Mouse (Mus musculus) spleen, adult 2 months (tissue): Measurements from ENCODE around the gene Abca16. TPM values are rescaled to one million over a fixed set of nuclear protein-coding genes. Genes with fewer than 3 reads are reported as not detected.

Experiments
- DNase-seq, 2 experiments: peaks; one replicate each; pipeline versions ENCODE4 v3.0.0 to v3.0.0-alpha.2; 2012 to 2021; ENCODE audit warnings: low spot score in 2 of 2, low read depth in 1 of 2
- H3K27ac ChIP-seq: fragments of 200-500 bp; 2 replicates; pipeline ENCODE4 v1.5.1; 2012; ENCODE audit warnings: low read length, inconsistent platforms; ENCODE audit not compliant: insufficient read depth
- H3K27me3 ChIP-seq: fragments of 200-500 bp; 2 replicates; pipeline ENCODE4 v1.6.1; 2012; ENCODE audit warnings: mild to moderate bottlenecking, moderate library complexity, low read length, inconsistent platforms; ENCODE audit not compliant: control insufficient read depth, insufficient read depth
- H3K36me3 ChIP-seq: fragments of 200-500 bp; 2 replicates; pipeline ENCODE4 v1.6.1; 2012; ENCODE audit warnings: mild to moderate bottlenecking, low read length, inconsistent platforms; ENCODE audit not compliant: control insufficient read depth, insufficient read depth
- H3K4me1 ChIP-seq: fragments of 200-500 bp; 2 replicates; pipeline ENCODE4 v1.6.1; 2011; ENCODE audit warnings: inconsistent platforms; ENCODE audit not compliant: control insufficient read depth, insufficient read depth, insufficient read length
- H3K4me3 ChIP-seq: fragments of 200-500 bp; 2 replicates; pipeline ENCODE4 v1.5.1; 2011; ENCODE audit warnings: mild to moderate bottlenecking, inconsistent platforms; ENCODE audit not compliant: insufficient read depth, insufficient read length; ENCODE audit errors: extremely low read depth
- CTCF ChIP-seq: fragments of 200-500 bp; IDR thresholded peaks from 2 replicates; pipeline ENCODE4 v1.5.1; 2011; ENCODE audit warnings: mild to moderate bottlenecking, inconsistent platforms; ENCODE audit not compliant: insufficient read depth, insufficient read length, insufficient replicate concordance; ENCODE audit errors: extremely low read depth
- POLR2A ChIP-seq: fragments of 200-500 bp; IDR thresholded peaks from 2 replicates; pipeline ENCODE4 v1.6.1; 2011; ENCODE audit warnings: low read depth, low read length, inconsistent platforms
- WGBS: fragments of 180-500 bp; shearing (Covaris S2); methylation state at CpG from one replicate; pipeline ENCODE4 v1.1.7; 2018; 5-methylcytosine and 5-hydroxymethylcytosine counted together
- polyA plus RNA-seq: library from polyadenylated mRNA; depleted of rRNA; stranded (reverse); fragments of >200 nt; gene quantifications from 2 replicates; pipeline ENCODE4 v1.2.3, GENCODE M21; 2012; rRNA removed

The Abca16 gene
- polyA plus RNA-seq, 1 experiment, result not detected

GRCm38 (mm10) chr7:120552479-120553180 is 143.2 kb downstream of the Abca16 start:
- Histone ChIP-seq H3K4me1 (no peaks in the 10 kb centered on the region), H3K27me3 (no peaks in the 10 kb centered on the region), H3K27ac (no peak overlapping the region), H3K4me3 (no peak overlapping the region), H3K36me3 (no peaks in the 10 kb centered on the region)
- no peak for DNase-seq
- TF ChIP-seq POLR2A (no peak), CTCF (no peak)
- 53% methylated on average over 12 of the region's 12 CpGs for WGBS

DNA sequence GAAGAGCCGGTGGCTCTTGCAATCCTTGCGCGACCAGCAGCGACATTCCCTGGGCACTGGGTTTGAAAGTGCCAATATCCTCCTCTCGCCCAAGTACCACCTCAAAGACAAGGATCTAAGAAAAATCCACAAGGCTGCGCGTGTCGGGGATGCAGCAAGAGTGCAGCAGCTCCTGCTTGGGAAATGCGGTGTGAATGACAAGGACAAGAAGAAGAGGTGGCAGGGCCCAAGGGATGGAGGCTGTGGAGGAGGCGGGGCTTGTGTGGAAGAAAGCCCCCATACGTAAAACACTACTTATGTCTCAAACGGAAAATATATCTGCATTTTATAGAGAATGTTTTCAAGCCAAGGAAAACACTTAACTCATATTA is 143.7 kb downstream of the Abca16 start:
- H3K36me3 ChIP-seq, result no peaks in the 10 kb centered on the region

DNA sequence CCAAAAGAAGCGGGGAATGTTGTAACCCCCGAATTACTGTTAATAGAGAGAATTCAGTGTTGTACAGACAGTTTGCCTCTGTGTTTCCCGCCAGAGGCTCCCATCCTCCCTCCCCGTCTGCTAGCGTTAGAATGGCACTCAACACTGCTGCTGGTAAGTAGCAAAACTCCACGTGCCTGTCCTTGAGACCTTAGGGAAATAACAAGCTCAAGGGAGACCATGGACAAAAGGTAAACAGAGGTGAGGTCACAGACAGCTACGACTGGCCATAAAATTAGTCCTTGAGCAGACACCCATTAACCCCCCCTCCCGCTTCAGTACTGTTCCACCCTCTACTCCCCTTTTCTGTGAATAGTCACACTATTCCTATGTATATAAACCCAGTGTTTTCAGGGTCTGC is 157.9 kb downstream of the Abca16 start:
- DNase-seq, result no peak
- H3K36me3 ChIP-seq, result no peaks in the 10 kb centered on the region
- WGBS, result 70% methylated on average over 8 of the region's 8 CpGs
- no peak overlapping the region for H3K4me3 ChIP-seq
- H3K27me3 ChIP-seq, result no peaks in the 10 kb centered on the region
- no peak for TF ChIP-seq POLR2A
- no peak for TF ChIP-seq CTCF
- no peak overlapping the region for H3K27ac ChIP-seq
- H3K4me1 ChIP-seq, result no peaks in the 10 kb centered on the region

More for the DNA sequence above, 143.7 kb downstream of the Abca16 start:
- WGBS, result 56% methylated on average over 12 of the region's 12 CpGs
- H3K4me1 ChIP-seq, result no peaks in the 10 kb centered on the region
- DNase-seq, result no peak
- H3K4me3 ChIP-seq, result no peak overlapping the region
- TF ChIP-seq CTCF (no peak), POLR2A (no peak)
- no peak overlapping the region for H3K27ac ChIP-seq
- no peaks in the 10 kb centered on the region for H3K27me3 ChIP-seq

- H3K27me3 ChIP-seq, result no peaks in the 10 kb centered on the region
- 67% methylated on average over 3 of the region's 3 CpGs for WGBS
- no peak for TF ChIP-seq POLR2A
- no peak overlapping the region for H3K27ac ChIP-seq
- H3K4me3 ChIP-seq, result no peak overlapping the region
- DNase-seq, result no peak
- no peaks in the 10 kb centered on the region for H3K4me1 ChIP-seq
- no peaks in the 10 kb centered on the region for H3K36me3 ChIP-seq
These were observed 167.1 kb downstream of the Abca16 start for GRCm38 (mm10) chr7:120576520-120576919.

Other genes starting within 250 kb of the Abca16 start
- not detected in 2 replicates for gene Anks4b, start 235.8 kb upstream of the Abca16 start, polyA plus RNA-seq
- gene Crym, start 207.5 kb upstream of the Abca16 start, polyA plus RNA-seq, result 1.6 and 2.6 TPM in 2 replicates
- gene Abca14, start 205.7 kb upstream of the Abca16 start, polyA plus RNA-seq, result not detected in 2 replicates
- gene Abca15, start 81.0 kb upstream of the Abca16 start, polyA plus RNA-seq, result not detected in 2 replicates
- 20.7 and 21.4 TPM in 2 replicates for gene Uqcrc2, start 225.5 kb downstream of the Abca16 start, polyA plus RNA-seq